Mouse (Mus musculus) neural tube, embryonic 13.5 days (tissue): ENCODE measurements around the gene Gm9733. TPM values are rescaled to one million over a fixed set of nuclear protein-coding genes. Genes with fewer than 3 reads are reported as not detected.
"Not testable (repeated sequence)": the region's sequence is repeated elsewhere in the genome, so short reads cannot be mapped to it uniquely, and the experiment has no call there.

Experiments used
- ATAC-seq: fragments of 200-750 bp; cut with Nextera tagmentation; 2 replicates; pipeline ENCODE4 v1.8.0; 2017; ENCODE audit warnings: low read depth, mild to moderate bottlenecking, moderate TSS enrichment, moderate library complexity
- H3K27ac ChIP-seq: fragments of 300-500 bp; sonication (generic); replicated peaks from 2 replicates; pipeline ENCODE4 v1.5.1; 2015; ENCODE audit warnings: moderate library complexity, mild to moderate bottlenecking, inconsistent platforms
- H3K27me3 ChIP-seq: fragments of 300-500 bp; sonication (generic); 2 replicates; pipeline ENCODE4 v1.6.1; 2015; ENCODE audit warnings: mild to moderate bottlenecking, inconsistent platforms
- H3K36me3 ChIP-seq: fragments of 300-500 bp; sonication (generic); 2 replicates; pipeline ENCODE4 v1.6.1; 2015; ENCODE audit warnings: mild to moderate bottlenecking, inconsistent platforms
- H3K4me1 ChIP-seq: fragments of 300-500 bp; sonication (generic); replicated peaks from 2 replicates; pipeline ENCODE4 v1.6.1; 2015; ENCODE audit warnings: inconsistent platforms
- H3K4me2 ChIP-seq: fragments of 300-500 bp; sonication (generic); 2 replicates; pipeline ENCODE4 v1.6.1; 2015; ENCODE audit warnings: inconsistent platforms, mild to moderate bottlenecking, moderate library complexity
- H3K4me3 ChIP-seq: fragments of 300-500 bp; sonication (generic); 2 replicates; pipeline ENCODE4 v1.5.1; 2015; ENCODE audit warnings: mild to moderate bottlenecking, inconsistent platforms
- H3K9ac ChIP-seq: fragments of 300-500 bp; sonication (generic); 2 replicates; pipeline ENCODE4 v1.6.1; 2015; ENCODE audit warnings: moderate library complexity, mild to moderate bottlenecking, inconsistent platforms
- H3K9me3 ChIP-seq: fragments of 300-500 bp; sonication (generic); 2 replicates; pipeline ENCODE4 v1.6.1; 2016; ENCODE audit warnings: inconsistent platforms
- WGBS: fragments of 180-500 bp; shearing (Covaris S2); methylation state at CpG from one replicate; pipeline ENCODE4 v1.1.7; 2015; 5-methylcytosine and 5-hydroxymethylcytosine counted together
- polyA plus RNA-seq: library from polyadenylated mRNA; unstranded; fragments of >200 nt; fragmentation: Nextera tagmentation; extraction: Ambion mirVana; gene quantifications from 2 replicates; pipeline ENCODE4 v1.2.1, GENCODE M21; 2015

Gene Gm9733
- not detected in 2 replicates for polyA plus RNA-seq

DNA sequence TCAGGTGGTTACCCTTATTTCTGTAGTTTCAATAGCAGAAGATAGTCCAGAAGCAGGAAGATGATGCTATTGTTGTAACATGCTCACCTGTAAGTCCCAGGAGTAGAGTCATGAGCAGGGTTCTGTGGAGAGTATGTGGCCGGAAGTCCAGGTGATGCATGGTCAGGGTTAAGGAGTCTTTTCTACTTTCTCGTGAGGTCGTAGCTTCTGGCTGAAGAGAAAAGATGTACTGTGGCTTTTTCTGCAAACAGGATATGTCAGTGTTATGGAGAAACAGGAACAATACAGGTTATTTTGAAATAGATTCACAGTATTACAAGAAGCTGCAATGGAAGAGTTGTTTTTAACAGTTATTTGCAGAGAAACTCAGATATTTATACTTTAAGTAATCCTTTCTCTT lies at the start of gene Gm9733:
Gm9733 (minus strand) TSS at position 240 of the 400 bp plus-strand sequence.
- H3K4me2 ChIP-seq, result no peak within 1 kb of the TSS
- H3K36me3 ChIP-seq, result no peaks in the 10 kb centered on the region
- no peak within 1 kb of the TSS for H3K4me3 ChIP-seq
- H3K9ac ChIP-seq, result no peak within 1 kb of the TSS
- no peaks in the 10 kb centered on the region for H3K27me3 ChIP-seq
- no peak within 1 kb of the TSS for H3K27ac ChIP-seq
- H3K9me3 ChIP-seq, result 0 out of 2 replicates have a peak, but pooled peaks cover 4% of the 10 kb centered on the region
- ATAC-seq, result no peak
- WGBS, result 88% methylated on average over 3 of the region's 3 CpGs
- H3K4me1 ChIP-seq, result no peaks in the 10 kb centered on the region

GRCm38 (mm10) chr3:15355690-15356089 lies 23.6 kb upstream of the Gm9733 start:
- not testable (repeated sequence) for H3K4me3 ChIP-seq, H3K4me2 ChIP-seq, H3K27ac ChIP-seq, H3K36me3 ChIP-seq, H3K27me3 ChIP-seq, H3K9me3 ChIP-seq, H3K4me1 ChIP-seq, ATAC-seq, H3K9ac ChIP-seq
- WGBS, result 76% methylated on average over 3 of the region's 3 CpGs

- H3K27me3 ChIP-seq, ATAC-seq, H3K27ac ChIP-seq, H3K36me3 ChIP-seq, H3K4me1 ChIP-seq, H3K9ac ChIP-seq, H3K4me2 ChIP-seq, H3K9me3 ChIP-seq, H3K4me3 ChIP-seq: not testable (repeated sequence)
- 91% methylated on average over 1 of the region's 2 CpGs for WGBS
Measured at GRCm38 (mm10) chr3:15350318-15350717, 18.2 kb upstream of the Gm9733 start.

GRCm38 (mm10) chr3:15345606-15346005 lies 13.5 kb upstream of the Gm9733 start:
- not testable (repeated sequence) for H3K9ac ChIP-seq, H3K4me3 ChIP-seq, H3K27ac ChIP-seq, H3K4me1 ChIP-seq, H3K9me3 ChIP-seq, ATAC-seq, H3K27me3 ChIP-seq, H3K4me2 ChIP-seq, H3K36me3 ChIP-seq
- WGBS, result 53% methylated on average over 3 of the region's 3 CpGs

DNA sequence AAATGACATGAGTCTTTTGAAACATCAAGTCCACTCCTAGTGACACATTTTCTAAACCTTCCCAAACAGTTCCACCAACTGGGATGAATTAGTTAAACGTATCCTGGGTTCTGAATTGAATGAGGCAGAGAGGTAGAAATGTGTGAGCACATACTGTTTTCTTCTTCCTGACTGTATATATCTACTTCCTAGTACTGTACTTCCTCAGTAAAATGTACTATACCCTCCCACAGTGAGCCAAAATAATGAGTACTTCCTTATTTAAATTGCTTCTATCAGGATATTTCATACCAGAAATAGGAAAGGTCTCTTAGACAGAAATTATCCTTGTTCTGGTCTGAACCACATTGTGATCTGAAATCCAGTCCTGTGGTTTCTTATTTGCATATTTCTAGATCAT lies 8.2 kb upstream of the Gm9733 start:
- no peak overlapping the region for H3K27ac ChIP-seq
- H3K9me3 ChIP-seq, result no peaks in the 10 kb centered on the region
- H3K4me1 ChIP-seq, result no peaks in the 10 kb centered on the region
- no peak overlapping the region for H3K4me3 ChIP-seq
- no peaks in the 10 kb centered on the region for H3K27me3 ChIP-seq
- no peak overlapping the region for H3K4me2 ChIP-seq
- no peak for ATAC-seq
- no peak overlapping the region for H3K9ac ChIP-seq
- no peaks in the 10 kb centered on the region for H3K36me3 ChIP-seq
- WGBS, result 86% methylated on average over 1 of the region's 1 CpGs

GRCm38 (mm10) chr3:15334182-15334581 lies 2.1 kb upstream of the Gm9733 start:
- no peak for ATAC-seq

DNA sequence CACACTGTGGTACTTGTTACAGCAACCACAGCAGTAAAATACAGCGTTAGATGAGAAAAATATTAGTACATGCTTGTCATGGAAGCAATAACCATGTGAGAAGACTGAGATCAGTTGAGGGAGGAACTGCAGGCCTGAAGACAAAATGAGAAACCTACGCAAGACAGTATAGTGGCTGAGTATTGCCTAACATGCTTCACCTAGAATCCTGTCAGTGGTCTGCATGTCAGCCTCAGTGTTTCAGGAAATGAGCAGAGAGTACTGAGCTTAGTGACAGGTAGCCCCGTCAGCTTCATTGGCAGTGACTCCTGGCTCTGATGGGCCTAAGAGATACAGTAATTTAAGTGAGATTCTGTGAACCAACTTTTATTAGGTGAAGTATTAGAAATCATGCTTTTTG lies 557 bp downstream of the Gm9733 start:
- 63% methylated on average over 3 of the region's 3 CpGs for WGBS
- Histone ChIP-seq H3K4me2 (no peak overlapping the region), H3K9me3 (0 out of 2 replicates have a peak, but pooled peaks cover 4% of the 10 kb centered on the region), H3K4me3 (no peak overlapping the region), H3K27me3 (no peaks in the 10 kb centered on the region), H3K27ac (no peak overlapping the region), H3K4me1 (no peaks in the 10 kb centered on the region), H3K9ac (no peak overlapping the region), H3K36me3 (no peaks in the 10 kb centered on the region)
- no peak for ATAC-seq

More at GRCm38 (mm10) chr3:15334182-15334581, 2.1 kb upstream of the Gm9733 start:
- H3K4me2 ChIP-seq, result no peak overlapping the region
- no peaks in the 10 kb centered on the region for H3K4me1 ChIP-seq
- H3K27ac ChIP-seq, result no peak overlapping the region
- no peaks in the 10 kb centered on the region for H3K36me3 ChIP-seq
- H3K4me3 ChIP-seq, result no peak overlapping the region
- H3K9me3 ChIP-seq, result 0 out of 2 replicates have a peak, but pooled peaks cover 4% of the 10 kb centered on the region
- 70% methylated on average over 2 of the region's 2 CpGs for WGBS
- no peak overlapping the region for H3K9ac ChIP-seq
- H3K27me3 ChIP-seq, result no peaks in the 10 kb centered on the region

- Histone ChIP-seq H3K9ac (no peak overlapping the region), H3K27ac (no peak overlapping the region), H3K27me3 (no peaks in the 10 kb centered on the region), H3K4me2 (no peak overlapping the region), H3K36me3 (no peaks in the 10 kb centered on the region), H3K4me3 (no peak overlapping the region), H3K9me3 (0 out of 2 replicates have a peak, but pooled peaks cover 4% of the 10 kb centered on the region), H3K4me1 (no peaks in the 10 kb centered on the region)
- no peak for ATAC-seq
Measured at GRCm38 (mm10) chr3:15329549-15329948, 2.6 kb downstream of the Gm9733 start.

DNA sequence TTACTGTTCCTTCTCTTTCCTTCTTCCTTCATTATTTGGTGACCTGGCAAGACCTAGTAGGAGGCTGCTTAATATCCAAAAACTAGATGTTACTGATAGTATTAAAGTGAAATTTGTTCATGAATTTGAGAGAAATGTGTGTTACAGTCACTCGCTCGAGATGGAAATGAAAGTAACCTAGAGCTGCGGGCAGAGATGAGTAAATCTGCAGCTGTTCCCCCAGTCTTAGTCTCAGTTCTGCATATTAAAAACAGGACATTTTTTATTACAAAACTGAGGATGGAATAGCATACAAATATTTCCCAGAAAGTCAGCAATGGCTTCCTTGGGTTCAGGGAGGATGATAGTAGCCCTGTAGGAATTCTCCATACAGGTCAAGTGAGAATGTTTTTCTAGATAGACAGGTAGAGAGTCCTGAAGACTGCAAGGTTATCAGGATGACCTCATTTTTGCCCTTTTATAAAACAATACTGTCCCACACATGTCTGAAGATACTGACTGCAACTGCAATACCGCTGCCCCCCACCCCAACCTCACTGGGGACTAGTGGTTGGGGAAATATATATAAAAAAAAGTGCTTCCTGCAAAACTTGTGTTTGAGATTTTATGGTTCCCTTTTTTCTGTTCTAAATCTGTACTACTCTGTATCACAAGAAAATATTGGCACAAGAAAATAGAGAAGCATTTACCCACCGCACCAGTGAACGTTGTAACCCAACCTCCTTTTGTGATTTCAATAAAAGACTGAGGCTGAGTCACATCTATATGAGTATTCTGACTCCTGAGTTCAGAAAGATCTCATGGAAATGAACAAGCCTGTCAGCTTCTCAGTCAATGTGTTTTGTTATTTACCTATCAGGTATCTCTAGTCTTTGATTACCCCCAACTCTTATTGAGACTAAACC lies 47.4 kb downstream of the Gm9733 start:
- 90% methylated on average over 6 of the region's 6 CpGs for WGBS
- Histone ChIP-seq H3K4me2 (no peak overlapping the region), H3K4me1 (no peaks in the 10 kb centered on the region), H3K36me3 (no peaks in the 10 kb centered on the region), H3K9ac (no peak overlapping the region), H3K9me3 (no peaks in the 10 kb centered on the region), H3K4me3 (no peak overlapping the region), H3K27ac (no peak overlapping the region), H3K27me3 (no peaks in the 10 kb centered on the region)
- ATAC-seq, result no peak

DNA sequence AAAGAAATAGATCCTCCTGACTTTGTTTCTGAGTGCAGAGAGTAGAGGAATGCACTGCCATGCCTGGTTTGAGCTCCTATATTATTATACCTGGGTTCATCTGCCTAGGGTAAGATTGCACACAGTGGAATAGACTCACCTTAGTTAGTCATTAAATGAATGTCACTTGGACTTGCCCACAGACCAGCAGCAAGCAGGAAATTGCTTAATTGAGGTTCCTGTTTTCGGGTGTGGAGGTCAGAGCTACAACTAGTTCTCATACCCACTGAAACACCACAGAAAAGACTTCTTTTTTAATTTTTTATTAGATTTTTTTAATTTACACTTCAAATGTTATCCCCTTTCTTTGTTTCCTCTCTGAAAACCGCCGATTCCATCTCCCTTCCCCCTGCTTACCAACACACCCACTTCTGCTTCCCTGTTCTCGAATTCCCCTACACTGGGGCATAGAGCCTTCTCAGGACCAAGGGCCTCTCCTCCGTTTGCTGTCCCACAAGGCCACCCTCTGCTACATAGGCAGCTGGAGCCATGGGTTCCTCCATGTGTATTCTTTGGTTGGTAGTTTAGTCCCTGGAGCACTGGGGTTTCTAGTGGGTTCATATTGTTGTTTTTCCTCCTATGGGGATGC lies 56.1 kb downstream of the Gm9733 start:
- Histone ChIP-seq H3K4me2 (no peak overlapping the region), H3K27ac (no peak overlapping the region), H3K27me3 (no peaks in the 10 kb centered on the region), H3K4me3 (no peak overlapping the region), H3K9me3 (no peaks in the 10 kb centered on the region), H3K9ac (no peak overlapping the region), H3K36me3 (no peaks in the 10 kb centered on the region), H3K4me1 (no peaks in the 10 kb centered on the region)
- 85% methylated on average over 5 of the region's 5 CpGs for whole genome bisulfite sequencing
- ATAC-seq, result no peak

DNA sequence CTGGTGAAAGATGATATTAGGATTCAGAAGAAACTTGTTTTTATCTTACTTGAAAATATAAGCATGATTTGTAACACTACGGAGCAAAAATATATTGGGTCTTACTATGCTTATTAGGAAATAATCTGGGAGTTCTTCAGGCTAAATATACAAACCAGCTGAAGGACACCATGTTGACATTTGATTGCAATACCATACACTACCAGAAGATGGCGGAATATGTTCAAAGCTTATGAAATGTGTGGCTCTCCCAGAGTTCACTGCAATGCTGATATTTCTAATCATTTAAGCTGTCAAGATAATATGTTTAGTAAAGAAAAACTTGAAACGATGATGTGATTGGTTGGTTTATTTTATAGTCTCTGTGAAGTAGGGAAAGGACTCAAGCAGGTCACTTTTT lies 67.7 kb downstream of the Gm9733 start:
- Histone ChIP-seq H3K4me2 (no peak overlapping the region), H3K27ac (no peak overlapping the region), H3K4me3 (no peak overlapping the region), H3K27me3 (no peaks in the 10 kb centered on the region), H3K9ac (no peak overlapping the region), H3K9me3 (no peaks in the 10 kb centered on the region; the same call in 1 of the 2 replicates), H3K4me1 (no peaks in the 10 kb centered on the region), H3K36me3 (no peaks in the 10 kb centered on the region)
- ATAC-seq, result no peak
- 13% methylated on average over 3 of the region's 3 CpGs for WGBS

GRCm38 (mm10) chr3:15255726-15256125 lies 76.4 kb downstream of the Gm9733 start:
- no peak overlapping the region for H3K27ac ChIP-seq
- H3K36me3 ChIP-seq, result no peaks in the 10 kb centered on the region
- WGBS, result 69% methylated on average over 6 of the region's 6 CpGs
- no peak overlapping the region for H3K4me3 ChIP-seq
- no peak overlapping the region for H3K9ac ChIP-seq
- no peaks in the 10 kb centered on the region for H3K9me3 ChIP-seq
- H3K4me2 ChIP-seq, result no peak overlapping the region
- no peaks in the 10 kb centered on the region for H3K4me1 ChIP-seq
- no peak for ATAC-seq
- H3K27me3 ChIP-seq, result no peaks in the 10 kb centered on the region
